Mouse (Mus musculus) myocyte (in vitro differentiated cells): ENCODE data around the gene Tcf25. TPM values are rescaled to one million over a fixed set of nuclear protein-coding genes. Genes with fewer than 3 reads are reported as not detected.
A peak's percentile ranks its signal among the peaks of the same experiment; 100 is the strongest.

Experiments
- H3K27me3 ChIP-seq: one replicate; pipeline ENCODE4 v1.6.1; 2011; ENCODE audit not compliant: control insufficient read depth, insufficient read depth, insufficient read length
- H3K36me3 ChIP-seq: one replicate; pipeline ENCODE4 v1.6.1; 2011; ENCODE audit not compliant: control insufficient read depth, insufficient read depth
- H3K4me2 ChIP-seq: one replicate; pipeline ENCODE4 v1.6.1; 2011; ENCODE audit warnings: low read depth, control low read depth
- H3K4me3 ChIP-seq: one replicate; pipeline ENCODE4 v1.5.1; 2011; ENCODE audit warnings: mild to moderate bottlenecking, control low read depth, moderate library complexity
- H3K79me2 ChIP-seq: one replicate; pipeline ENCODE4 v1.6.1; 2011; ENCODE audit not compliant: control insufficient read depth, insufficient read depth
- H3ac ChIP-seq: one replicate; pipeline ENCODE4 v1.6.1; 2011; ENCODE audit not compliant: control insufficient read depth, insufficient read length
- CEBPB ChIP-seq: IDR thresholded peaks from 2 replicates; pipeline ENCODE4 v1.6.1; 2011; ENCODE audit warnings: mild to moderate bottlenecking, moderate library complexity; ENCODE audit not compliant: poor library complexity, insufficient read depth, severe bottlenecking
- E2F4 ChIP-seq: IDR thresholded peaks from one replicate; pipeline ENCODE4 v1.6.1; 2011; ENCODE audit warnings: mild to moderate bottlenecking, control low read depth, moderate library complexity; ENCODE audit not compliant: insufficient read depth
- MAX ChIP-seq: IDR thresholded peaks from one replicate; pipeline ENCODE4 v1.6.1; 2011; ENCODE audit warnings: low read depth, mild to moderate bottlenecking, control low read depth
- MYOD1 ChIP-seq, 3 experiments: IDR thresholded peaks; one replicate each; pipeline ENCODE4 v1.6.1; 2011; ENCODE audit warnings: control low read depth in 2 of 3, low read depth in 2 of 3, mild to moderate bottlenecking in 2 of 3, moderate library complexity in 1 of 3; ENCODE audit not compliant: insufficient read length in 2 of 3, control insufficient read depth in 1 of 3
- MYOG ChIP-seq, 3 experiments: IDR thresholded peaks; one replicate each; pipeline ENCODE4 v1.6.1; 2011; ENCODE audit warnings: control low read depth in 2 of 3, low read depth in 2 of 3, mild to moderate bottlenecking in 2 of 3; ENCODE audit not compliant: insufficient read length in 2 of 3, control insufficient read depth in 1 of 3, insufficient read depth in 1 of 3
- POLR2A ChIP-seq: IDR thresholded peaks from one replicate; pipeline ENCODE4 v1.6.1; 2011; ENCODE audit warnings: low read depth, mild to moderate bottlenecking, control low read depth, moderate library complexity; ENCODE audit not compliant: insufficient read length
- POLR2AphosphoS2 ChIP-seq: IDR thresholded peaks from one replicate; pipeline ENCODE4 v1.6.1; 2011; ENCODE audit warnings: low read depth, control low read depth; ENCODE audit not compliant: insufficient read length
- REST ChIP-seq: IDR thresholded peaks from one replicate; pipeline ENCODE4 v1.6.1; 2011; ENCODE audit warnings: mild to moderate bottlenecking, control low read depth, moderate library complexity; ENCODE audit not compliant: insufficient read depth, insufficient read length
- SRF ChIP-seq: IDR thresholded peaks from one replicate; pipeline ENCODE4 v1.6.1; 2011; ENCODE audit warnings: low read depth; ENCODE audit not compliant: control insufficient read depth, insufficient read length
- TCF12 ChIP-seq: IDR thresholded peaks from one replicate; pipeline ENCODE4 v1.6.1; 2011; ENCODE audit warnings: mild to moderate bottlenecking, control low read depth; ENCODE audit not compliant: poor library complexity, insufficient read depth, severe bottlenecking
- TCF3 ChIP-seq: IDR thresholded peaks from one replicate; pipeline ENCODE4 v1.6.1; 2011; ENCODE audit warnings: low read depth, control low read depth; ENCODE audit not compliant: insufficient read length
- USF1 ChIP-seq: IDR thresholded peaks from one replicate; pipeline ENCODE4 v1.6.1; 2011; ENCODE audit warnings: low read depth, mild to moderate bottlenecking, control low read depth, moderate library complexity
- polyA plus RNA-seq: library from polyadenylated mRNA; unstranded; fragments of >200 nt; fragmentation: generic; extraction: Trizol; gene quantifications from one replicate; pipeline ENCODE4 v1.2.1, GENCODE M21; 2012; ENCODE audit warnings: missing spikeins

The Tcf25 gene
- polyA plus RNA-seq, 1 experiment = 177 TPM

DNA sequence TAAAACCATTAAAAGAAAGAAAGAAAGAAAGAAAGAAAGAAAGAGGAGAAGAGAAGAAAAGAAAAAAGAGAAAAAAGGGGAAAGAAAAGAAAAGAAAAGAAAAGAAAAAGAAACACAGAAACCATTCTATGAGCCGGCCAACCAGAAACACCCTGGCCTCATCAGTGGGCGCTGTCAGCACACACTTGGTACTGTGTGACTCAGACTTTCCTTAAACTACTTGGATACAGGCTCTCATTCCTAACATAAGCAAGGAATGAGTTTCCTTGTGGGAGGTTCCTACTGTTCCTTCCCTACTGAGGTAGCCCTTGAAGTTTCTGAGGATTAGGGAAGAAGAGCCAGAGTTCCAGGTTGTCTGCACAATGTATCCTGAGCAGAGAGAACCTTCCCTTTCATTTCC is 42.3 kb upstream of the Tcf25 start:
- Histone ChIP-seq H3K4me2 (peak overlapping the region; percentile 64), H3ac (no peak overlapping the region), H3K36me3 (no peaks in the 10 kb centered on the region), H3K79me2 (no peaks in the 10 kb centered on the region), H3K27me3 (no peaks in the 10 kb centered on the region), H3K4me3 (peak overlapping the region; percentile 22)
- no peak for TF ChIP-seq POLR2AphosphoS2
- TF ChIP-seq MYOD1 (IDR thresholded peaks at IDR 0.05; ENCODE audit: control insufficient read depth in 1 of 3, insufficient read length in 2 of 3, low read depth in 2 of 3) = no peak
- no peak for TF ChIP-seq MYOG (IDR thresholded peaks at IDR 0.05; ENCODE audit: control insufficient read depth in 1 of 3, insufficient read depth in 1 of 3, insufficient read length in 2 of 3, low read depth in 2 of 3)
- no peak for TF ChIP-seq TCF3
- no peak for TF ChIP-seq USF1

DNA sequence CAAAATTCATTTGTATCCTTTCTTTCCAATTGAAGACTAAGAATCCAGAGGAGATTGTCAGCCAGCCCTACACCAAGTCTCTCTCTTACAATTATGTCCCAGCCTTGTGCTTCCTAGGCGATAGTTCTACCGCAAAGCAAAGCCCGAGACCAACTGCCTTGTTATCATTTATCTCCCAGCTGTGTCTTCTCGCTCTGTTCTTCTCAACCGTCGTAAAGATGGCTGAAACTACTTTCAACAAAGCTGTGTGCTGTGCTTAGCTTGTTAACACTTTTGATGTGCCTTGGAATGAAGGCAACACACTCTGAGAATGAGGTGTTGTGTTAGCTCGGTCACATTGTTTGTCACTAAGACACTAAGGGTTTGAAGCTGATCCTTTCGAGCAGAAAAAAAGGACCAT is 41.7 kb upstream of the Tcf25 start:
- peak overlapping the region; percentile 64 for H3K4me2 ChIP-seq
- no peaks in the 10 kb centered on the region for H3K36me3 ChIP-seq
- no peaks in the 10 kb centered on the region for H3K79me2 ChIP-seq
- TF ChIP-seq POLR2AphosphoS2 (no peak), SRF (no peak), REST (no peak), CEBPB (no peak), TCF12 (no peak), TCF3 (no peak), USF1 (no peak), POLR2A (no peak), MYOG (IDR thresholded peaks at IDR 0.05; ENCODE audit: control insufficient read depth in 1 of 3, insufficient read depth in 1 of 3, insufficient read length in 2 of 3, low read depth in 2 of 3) (no peak), MAX (no peak), MYOD1 (IDR thresholded peaks at IDR 0.05; ENCODE audit: control insufficient read depth in 1 of 3, insufficient read length in 2 of 3, low read depth in 2 of 3) (no peak), E2F4 (no peak)
- peak overlapping the region; percentile 2 for H3ac ChIP-seq
- no peaks in the 10 kb centered on the region for H3K27me3 ChIP-seq
- peak overlapping the region; percentile 22 for H3K4me3 ChIP-seq

DNA sequence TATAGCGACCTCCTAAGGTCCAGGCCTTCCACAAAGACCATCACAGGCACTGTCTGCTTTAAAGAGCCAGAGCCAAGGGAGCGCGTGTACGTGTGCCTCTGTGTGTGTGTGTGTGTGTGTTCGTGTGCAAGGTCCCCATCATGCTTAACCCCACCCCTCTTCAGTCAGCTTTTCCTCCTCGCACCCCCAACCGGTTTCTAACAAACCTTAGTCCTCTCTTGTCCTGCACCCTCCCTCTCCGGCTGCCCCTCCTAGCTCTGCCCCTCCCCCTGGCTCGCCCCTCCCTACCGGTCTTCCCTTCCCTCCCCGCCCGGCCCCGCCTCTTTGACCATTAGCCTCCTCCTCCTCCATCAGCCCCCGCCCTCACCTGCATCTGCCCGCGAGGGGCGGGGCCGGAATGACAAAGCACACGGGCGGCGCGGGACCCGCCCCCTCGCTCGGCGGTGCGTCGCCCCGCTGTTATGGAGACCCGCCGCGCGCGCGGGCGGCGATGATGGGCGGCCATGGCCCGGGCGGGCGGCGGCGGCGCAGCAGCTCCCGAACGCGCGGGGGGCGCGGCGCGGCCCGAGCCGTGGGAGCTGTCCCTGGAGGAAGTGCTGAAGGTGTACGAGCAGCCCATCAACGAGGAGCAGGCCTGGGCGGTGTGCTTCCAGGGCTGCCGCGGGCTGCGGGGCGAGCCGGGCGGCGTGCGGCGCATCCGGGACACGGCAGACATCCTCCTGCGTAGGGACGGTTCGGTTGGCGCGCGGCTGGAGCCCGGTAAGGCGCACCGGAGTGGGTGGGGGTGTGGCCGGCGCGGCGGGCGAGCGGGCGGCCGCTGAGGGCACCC is 41.1 kb upstream of the Tcf25 start, which contains the start of gene Spire2:
TSS of gene Spire2 (plus strand) at position 452 of the 829 bp plus-strand sequence.
- H3K4me2 ChIP-seq = peak within 1 kb of the TSS; percentile 64
- no peaks in the 10 kb centered on the region for H3K79me2 ChIP-seq
- no peaks in the 10 kb centered on the region for H3K36me3 ChIP-seq
- no peaks in the 10 kb centered on the region for H3K27me3 ChIP-seq
- TF ChIP-seq CEBPB (0 out of 2 replicates have a peak, but pooled peaks have one; percentile 31), POLR2A (peak; percentile 34), E2F4 (no peak), REST (peak; percentile 90), MYOD1 (IDR thresholded peaks at IDR 0.05; ENCODE audit: control insufficient read depth in 1 of 3, insufficient read length in 2 of 3, low read depth in 2 of 3) (peak in 1 of 3 experiments; percentile 45), POLR2AphosphoS2 (no peak)
- peak within 1 kb of the TSS; percentile 22 for H3K4me3 ChIP-seq
- peak within 1 kb of the TSS; percentile 2 for H3ac ChIP-seq

DNA sequence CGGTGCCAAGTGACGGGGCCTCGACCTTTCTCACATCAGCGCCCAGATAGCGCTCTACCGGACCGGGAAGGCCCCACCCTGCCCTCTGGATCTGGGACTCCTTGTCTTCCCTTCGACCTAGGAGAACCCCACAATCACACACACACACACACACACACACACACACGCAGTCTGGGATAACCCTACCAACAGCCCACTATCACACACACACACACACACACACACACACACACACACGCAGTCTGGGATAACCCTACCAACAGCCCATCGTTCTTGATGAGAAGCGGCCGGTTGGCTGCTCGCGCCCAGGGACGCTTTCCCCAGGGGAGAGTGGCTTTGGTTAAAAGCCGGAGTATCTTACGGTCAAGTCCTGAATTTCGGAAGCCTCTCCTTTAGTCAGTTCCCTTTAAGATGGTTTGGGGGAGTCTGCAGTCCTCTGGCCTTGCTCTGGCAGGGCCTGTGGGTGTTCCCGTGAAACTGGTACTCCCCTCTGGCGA is 40.4 kb upstream of the Tcf25 start:
- TF ChIP-seq REST = no peak
- TF ChIP-seq POLR2A = no peak
- TF ChIP-seq E2F4 = no peak
- TF ChIP-seq TCF12 = no peak
- TF ChIP-seq TCF3 = no peak
- no peak for TF ChIP-seq POLR2AphosphoS2
- TF ChIP-seq MYOD1 (IDR thresholded peaks at IDR 0.05; ENCODE audit: control insufficient read depth in 1 of 3, insufficient read length in 2 of 3, low read depth in 2 of 3) = no peak
- no peak for TF ChIP-seq MAX
- TF ChIP-seq CEBPB = no peak
- peak overlapping the region; percentile 64 for H3K4me2 ChIP-seq
- peak overlapping the region; percentile 2 for H3ac ChIP-seq
- H3K36me3 ChIP-seq = no peaks in the 10 kb centered on the region
- H3K4me3 ChIP-seq = peak overlapping the region; percentile 22
- H3K79me2 ChIP-seq = no peaks in the 10 kb centered on the region
- H3K27me3 ChIP-seq = no peaks in the 10 kb centered on the region

DNA sequence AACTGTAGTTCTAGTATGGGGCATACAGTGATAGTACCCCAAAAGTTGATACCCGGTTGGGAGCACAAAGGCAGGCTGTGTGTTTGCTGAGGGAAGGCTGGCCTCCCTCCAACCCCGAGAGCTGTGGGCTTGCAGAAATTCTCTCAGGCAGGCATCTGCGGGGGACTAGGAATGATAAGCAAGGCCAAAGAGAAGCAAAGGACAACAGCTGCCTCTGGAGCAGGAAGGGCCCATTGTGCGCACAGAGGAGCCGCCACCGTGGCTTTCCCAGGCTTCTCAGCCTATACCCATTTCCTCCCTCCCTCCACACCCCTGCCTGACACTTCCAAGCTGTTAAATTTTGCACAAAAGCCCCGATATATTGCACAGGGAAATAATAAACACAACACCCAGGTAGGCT is 39.7 kb upstream of the Tcf25 start:
- Histone ChIP-seq H3K4me3 (peak overlapping the region; percentile 22), H3K36me3 (no peaks in the 10 kb centered on the region), H3K79me2 (no peaks in the 10 kb centered on the region), H3ac (no peak overlapping the region), H3K4me2 (peak overlapping the region; percentile 64), H3K27me3 (no peaks in the 10 kb centered on the region)
- no peak for TF ChIP-seq USF1
- peak in 2 of 3 experiments; percentile 10 to 77 for TF ChIP-seq MYOG (IDR thresholded peaks at IDR 0.05; ENCODE audit: control insufficient read depth in 1 of 3, insufficient read depth in 1 of 3, insufficient read length in 2 of 3, low read depth in 2 of 3)
- peak in 2 of 3 experiments; percentile 29 to 69 for TF ChIP-seq MYOD1 (IDR thresholded peaks at IDR 0.05; ENCODE audit: control insufficient read depth in 1 of 3, insufficient read length in 2 of 3, low read depth in 2 of 3)
- TF ChIP-seq SRF = no peak
